Mouse (Mus musculus) heart, embryonic 14.5 days (tissue): Measurements from ENCODE around the gene Rpa2. TPM values are rescaled to one million over a fixed set of nuclear protein-coding genes. Genes with fewer than 3 reads are reported as not detected.
A peak's percentile ranks its signal among the peaks of the same experiment; 100 is the strongest.

Experiments
- ATAC-seq: fragments of 200-750 bp; cut with Nextera tagmentation; 2 replicates; pipeline ENCODE4 v1.8.0; 2017; ENCODE audit warnings: low read depth, moderate TSS enrichment; ENCODE audit not compliant: insufficient number of reproducible peaks, insufficient read depth, low FRiP score
- H3K27ac ChIP-seq, 2 experiments: fragments of 200-500 bp in 1 of 2; fragments of 300-500 bp in 1 of 2; sonication (generic) in 1 of 2; replicated peaks in 1 of 2; 2 replicates each; pipeline ENCODE4 v1.5.1; 2012 to 2014; ENCODE audit warnings: low read depth in 2 of 2, low read length in 2 of 2, control low read depth in 1 of 2, mild to moderate bottlenecking in 1 of 2, mixed read lengths in 1 of 2; ENCODE audit not compliant: control insufficient read depth in 1 of 2, insufficient read depth in 1 of 2
- H3K27me3 ChIP-seq: fragments of 300-500 bp; sonication (generic); 2 replicates; pipeline ENCODE4 v1.6.1; 2014; ENCODE audit warnings: mild to moderate bottlenecking, low read length, control low read depth; ENCODE audit not compliant: control insufficient read depth, insufficient read depth
- H3K36me3 ChIP-seq: fragments of 300-500 bp; sonication (generic); 2 replicates; pipeline ENCODE4 v1.6.1; 2014; ENCODE audit warnings: mild to moderate bottlenecking, control low read depth, low read length, mixed read lengths; ENCODE audit not compliant: control insufficient read depth, insufficient read depth
- H3K4me1 ChIP-seq, 2 experiments: fragments of 200-500 bp in 1 of 2; fragments of 300-500 bp in 1 of 2; sonication (generic) in 1 of 2; 2 replicates each; pipeline ENCODE4 v1.6.1; 2012 to 2014; ENCODE audit warnings: low read length in 2 of 2, control low read depth in 1 of 2, mixed read lengths in 1 of 2; ENCODE audit not compliant: control insufficient read depth in 2 of 2, insufficient read depth in 2 of 2
- H3K4me2 ChIP-seq: fragments of 300-500 bp; sonication (generic); 2 replicates; pipeline ENCODE4 v1.6.1; 2014; ENCODE audit warnings: mild to moderate bottlenecking, low read length
- H3K4me3 ChIP-seq, 2 experiments: fragments of 200-500 bp in 1 of 2; fragments of 300-500 bp in 1 of 2; sonication (generic) in 1 of 2; 2 replicates each; pipeline ENCODE4 v1.5.1; 2012 to 2014; ENCODE audit warnings: low read length in 2 of 2, mild to moderate bottlenecking in 2 of 2, control low read depth in 1 of 2, low read depth in 1 of 2, moderate library complexity in 1 of 2; ENCODE audit not compliant: control insufficient read depth in 1 of 2, insufficient read depth in 1 of 2
- H3K9ac ChIP-seq: fragments of 300-500 bp; sonication (generic); 2 replicates; pipeline ENCODE4 v1.6.1; 2014; ENCODE audit warnings: mild to moderate bottlenecking, low read length
- H3K9me3 ChIP-seq: fragments of 300-500 bp; sonication (generic); 2 replicates; pipeline ENCODE4 v1.6.1; 2016; ENCODE audit warnings: low read length, control low read depth; ENCODE audit not compliant: control insufficient read depth
- WGBS: fragments of 180-500 bp; shearing (Covaris S2); extraction: QIAGEN DNeasy Blood & Tissue Kit; methylation state at CpG from one replicate; pipeline ENCODE4 v1.1.7; 2014; 5-methylcytosine and 5-hydroxymethylcytosine counted together
- polyA plus RNA-seq: library from polyadenylated mRNA; unstranded; fragments of >200 nt; fragmentation: Nextera tagmentation; extraction: Ambion mirVana; gene quantifications from 2 replicates; pipeline ENCODE4 v1.2.1, GENCODE M21; 2014

Rpa2 gene
- polyA plus RNA-seq, 1 experiment from 2014 or later, result 74.3 TPM

- no peak overlapping the region for H3K27ac ChIP-seq
Measured at GRCm38 (mm10) chr4:132818442-132818841, 50.3 kb downstream of the Rpa2 start.

GRCm38 (mm10) chr4:132823614-132824366 is 55.7 kb downstream of the Rpa2 start:
- peaks cover 17% of the 10 kb centered on the region for H3K9me3 ChIP-seq
- H3K4me1 ChIP-seq, result no peaks in the 10 kb centered on the region
- no peaks in the 10 kb centered on the region for H3K27me3 ChIP-seq
- H3K4me2 ChIP-seq, result no peak overlapping the region
- 69% methylated on average over 8 of the region's 8 CpGs for WGBS
- no peak overlapping the region for H3K9ac ChIP-seq
- H3K4me3 ChIP-seq, result no peak overlapping the region
- 0 out of 2 replicates have a peak, but pooled peaks have one; percentile 21 for ATAC-seq
- H3K36me3 ChIP-seq, result peaks cover 30% of the 10 kb centered on the region
- H3K27ac ChIP-seq, result no peak overlapping the region

More at GRCm38 (mm10) chr4:132818442-132818841, 50.3 kb downstream of the Rpa2 start:
- no peak for ATAC-seq
- no peak overlapping the region for H3K9ac ChIP-seq
- H3K4me1 ChIP-seq, result no peaks in the 10 kb centered on the region
- WGBS, result 50% methylated on average over 2 of the region's 2 CpGs
- H3K27me3 ChIP-seq, result no peaks in the 10 kb centered on the region
- no peaks in the 10 kb centered on the region for H3K36me3 ChIP-seq
- H3K4me3 ChIP-seq, result no peak overlapping the region
- H3K4me2 ChIP-seq, result no peak overlapping the region
- H3K9me3 ChIP-seq, result peaks cover 20% of the 10 kb centered on the region

Other genes with a start within 250 kb of the Rpa2 start
- 1,706 and 1,766 TPM in 2 replicates for gene Atpif1, start 234.7 kb upstream of the Rpa2 start, polyA plus RNA-seq
- 112 and 117 TPM in 2 replicates for gene Dnajc8, start 232.8 kb upstream of the Rpa2 start, polyA plus RNA-seq
- gene Ptafr, start 204.3 kb upstream of the Rpa2 start, polyA plus RNA-seq, result 0.66 and 0.73 TPM in 2 replicates
- gene Eya3, start 129.3 kb upstream of the Rpa2 start, polyA plus RNA-seq, result 19.2 and 20.2 TPM in 2 replicates
- gene Xkr8, start 35.8 kb upstream of the Rpa2 start, polyA plus RNA-seq, result 4.7 and 4.9 TPM in 2 replicates
- 4.4 TPM in 2 replicates for gene Smpdl3b, start 11.1 kb upstream of the Rpa2 start, polyA plus RNA-seq
- gene Themis2, start 28.1 kb downstream of the Rpa2 start, polyA plus RNA-seq, result 1.2 and 1.7 TPM in 2 replicates
- 31.9 and 33.1 TPM in 2 replicates for gene Ppp1r8, start 74.8 kb downstream of the Rpa2 start, polyA plus RNA-seq
- 60.2 and 64.0 TPM in 2 replicates for gene Stx12, start 116.2 kb downstream of the Rpa2 start, polyA plus RNA-seq
- 40.9 and 44.9 TPM in 2 replicates for gene Fam76a, start 154.2 kb downstream of the Rpa2 start, polyA plus RNA-seq
- 0.18 and 0.74 TPM in 2 replicates for gene Fgr, start 205.8 kb downstream of the Rpa2 start, polyA plus RNA-seq
- gene Ahdc1, start 242.9 kb downstream of the Rpa2 start, polyA plus RNA-seq, result 7.1 and 9.0 TPM in 2 replicates